Mouse (Mus musculus): ENCODE measurements at regions not wholly inside any gene's neighbourhood (a gene's known extent, or its start where the extent isn't known, plus 50 kb on each side); places are given as distances from the start of the nearest gene placed in this dataset.

GRCm38 (mm10) chr9:25951144-25951543 lies 469.8 kb downstream of the Eepd1 start:
- DNase-seq = no peak

- DNase-seq = peak; percentile 29
These were observed 477.7 kb downstream of the Eepd1 start for GRCm38 (mm10) chr9:25959082-25959481.

GRCm38 (mm10) chr9:25985450-25985849 lies 504.1 kb downstream of the Eepd1 start:
- no peak for DNase-seq

- no peak for DNase-seq
These were observed 504.6 kb downstream of the Eepd1 start for GRCm38 (mm10) chr9:25985920-25986319.

GRCm38 (mm10) chr9:26001821-26002220 lies 520.5 kb downstream of the Eepd1 start:
- no peak for DNase-seq
